Mouse (Mus musculus) right cerebral cortex, adult 18-20 months (tissue): ENCODE results near the gene Gm11983.
"Not testable (repeated sequence)": the region's sequence is repeated elsewhere in the genome, so short reads cannot be mapped to it uniquely, and the experiment has no call there.

Experiments
- DNase-seq: peaks from one replicate; pipeline ENCODE4 v3.0.0; 2022; ENCODE audit warnings: mixed read lengths

The Gm11983 gene

GRCm38 (mm10) chr11:6837554-6837953 is at the start of gene Gm11983:
Gene Gm11983 (minus strand): TSS chr11:6837654.
- DNase-seq, result no peak

GRCm38 (mm10) chr11:6883045-6883444 is 45.6 kb upstream of the Gm11983 start:
- DNase-seq, result not testable (repeated sequence)

GRCm38 (mm10) chr11:6881614-6882013 is 44.2 kb upstream of the Gm11983 start:
- DNase-seq, result no peak

- no peak for DNase-seq
Measured at GRCm38 (mm10) chr11:6877740-6878139, 40.3 kb upstream of the Gm11983 start.

GRCm38 (mm10) chr11:6870947-6871346 is 33.5 kb upstream of the Gm11983 start:
- no peak for DNase-seq

- no peak for DNase-seq
Measured at GRCm38 (mm10) chr11:6865536-6865935, 28.1 kb upstream of the Gm11983 start.

GRCm38 (mm10) chr11:6862185-6862584 is 24.7 kb upstream of the Gm11983 start:
- no peak for DNase-seq

- DNase-seq, result no peak
Measured at GRCm38 (mm10) chr11:6859898-6860858, 22.7 kb upstream of the Gm11983 start.

GRCm38 (mm10) chr11:6859096-6859495 is 21.6 kb upstream of the Gm11983 start:
- DNase-seq, result no peak

- no peak for DNase-seq
Measured at GRCm38 (mm10) chr11:6855942-6856341, 18.5 kb upstream of the Gm11983 start.

GRCm38 (mm10) chr11:6853366-6853765 is 15.9 kb upstream of the Gm11983 start:
- not testable (repeated sequence) for DNase-seq

- DNase-seq, result no peak
Measured at GRCm38 (mm10) chr11:6843831-6844230, 6.4 kb upstream of the Gm11983 start.

GRCm38 (mm10) chr11:6842160-6842559 is 4.7 kb upstream of the Gm11983 start:
- DNase-seq, result no peak

- peak; percentile 18 for DNase-seq
Measured at GRCm38 (mm10) chr11:6840775-6841174, 3.3 kb upstream of the Gm11983 start.

GRCm38 (mm10) chr11:6834636-6835035 is 2.8 kb downstream of the Gm11983 start:
- no peak for DNase-seq

GRCm38 (mm10) chr11:6833731-6834130 is 3.7 kb downstream of the Gm11983 start:
- DNase-seq, result no peak

GRCm38 (mm10) chr11:6831931-6832330 is 5.5 kb downstream of the Gm11983 start:
- no peak for DNase-seq

- DNase-seq, result no peak
Measured at GRCm38 (mm10) chr11:6828196-6828595, 9.3 kb downstream of the Gm11983 start.

GRCm38 (mm10) chr11:6826157-6826556 is 11.3 kb downstream of the Gm11983 start:
- DNase-seq, result no peak

- no peak for DNase-seq
Measured at GRCm38 (mm10) chr11:6823176-6823575, 14.3 kb downstream of the Gm11983 start.

GRCm38 (mm10) chr11:6814486-6814885 is 23.0 kb downstream of the Gm11983 start:
- no peak for DNase-seq

GRCm38 (mm10) chr11:6802879-6803278 is 34.6 kb downstream of the Gm11983 start:
- not testable (repeated sequence) for DNase-seq

GRCm38 (mm10) chr11:6790690-6791089 is 46.8 kb downstream of the Gm11983 start:
- DNase-seq, result no peak
